Mouse (Mus musculus): ENCODE measurements around the gene Atxn7.
"Not testable (repeated sequence)": the region's sequence is repeated elsewhere in the genome, so short reads cannot be mapped to it uniquely, and the experiment has no call there.

Gene Atxn7

DNA sequence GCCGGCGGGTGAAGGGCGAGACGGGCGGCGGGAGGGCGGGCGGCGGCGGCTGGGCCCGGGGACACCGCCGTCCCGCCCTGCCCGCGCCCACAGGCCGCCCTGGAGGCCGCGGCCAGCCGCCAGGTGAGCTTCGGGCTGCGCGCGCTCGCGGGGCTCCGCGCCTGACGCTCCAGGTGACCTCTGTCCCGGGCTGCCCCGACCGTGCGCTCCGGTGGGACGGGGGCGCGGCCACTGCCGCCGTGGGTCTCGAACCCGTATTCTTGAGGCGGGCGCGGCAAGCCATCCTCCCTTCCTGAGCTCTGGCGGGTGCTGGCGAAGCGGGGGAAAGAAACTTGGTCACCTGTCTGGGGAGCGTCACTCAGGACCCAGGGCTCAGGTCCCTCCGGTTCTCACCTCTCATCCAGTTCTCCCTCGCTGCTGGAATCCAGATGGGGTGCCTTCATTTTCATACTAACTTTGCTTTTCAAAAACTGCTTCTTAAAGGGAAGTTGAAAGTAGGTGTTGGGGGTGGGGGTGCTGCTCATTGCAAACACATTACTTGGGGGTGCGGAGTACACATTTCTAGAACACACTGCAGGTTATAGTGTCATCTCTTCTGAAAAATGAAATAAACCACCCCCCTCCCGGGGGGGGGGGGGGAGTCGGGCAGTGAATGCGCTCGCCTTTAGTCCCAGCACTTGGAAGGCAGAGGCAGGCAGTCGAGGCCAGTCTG is at the start of gene Atxn7, which contains the start of gene Thoc7:
TSS of gene Atxn7 (plus strand) at position 40 of the 712 bp plus-strand sequence.
TSS of gene Thoc7 (minus strand) at position 452 of the 712 bp plus-strand sequence.
- DNase-seq: peak; percentile 23

DNA sequence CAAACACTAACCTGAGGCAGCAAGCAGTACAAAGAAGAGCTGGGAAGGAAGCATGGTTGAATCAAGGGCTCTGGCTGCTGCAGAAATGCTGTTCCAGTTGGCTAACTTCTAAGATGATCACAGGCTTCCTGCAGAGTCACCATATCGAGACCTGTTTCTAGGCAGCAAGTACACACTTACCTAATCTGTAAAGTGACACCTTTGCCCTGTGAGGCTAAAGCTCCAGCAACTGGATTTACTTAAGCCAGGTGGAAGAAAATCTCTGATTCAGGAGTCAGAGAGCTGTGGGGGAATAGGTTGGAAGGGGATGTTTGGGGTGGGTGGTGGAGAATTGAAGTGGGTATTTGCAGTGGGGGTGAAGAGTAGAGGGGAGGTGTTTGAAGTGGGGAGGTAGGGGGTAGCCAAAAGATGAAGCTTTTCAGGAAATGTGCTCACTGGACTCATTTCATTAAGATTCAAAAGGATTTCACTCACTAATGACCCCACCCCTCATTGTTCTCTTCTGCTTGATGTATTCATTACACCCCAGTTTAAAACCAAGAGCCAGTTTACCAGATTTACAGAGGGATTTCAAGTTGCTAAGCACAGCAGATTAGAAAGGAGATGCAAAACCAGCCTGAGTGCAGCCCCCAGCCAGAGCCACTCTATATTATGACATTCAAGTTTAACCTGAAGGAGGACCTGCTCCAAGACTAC is 46.7 kb upstream of the Atxn7 start, which contains the start of gene Gm281:
TSS of gene Gm281 (minus strand) at position 92 of the 696 bp plus-strand sequence.
- DNase-seq: no peak

DNA sequence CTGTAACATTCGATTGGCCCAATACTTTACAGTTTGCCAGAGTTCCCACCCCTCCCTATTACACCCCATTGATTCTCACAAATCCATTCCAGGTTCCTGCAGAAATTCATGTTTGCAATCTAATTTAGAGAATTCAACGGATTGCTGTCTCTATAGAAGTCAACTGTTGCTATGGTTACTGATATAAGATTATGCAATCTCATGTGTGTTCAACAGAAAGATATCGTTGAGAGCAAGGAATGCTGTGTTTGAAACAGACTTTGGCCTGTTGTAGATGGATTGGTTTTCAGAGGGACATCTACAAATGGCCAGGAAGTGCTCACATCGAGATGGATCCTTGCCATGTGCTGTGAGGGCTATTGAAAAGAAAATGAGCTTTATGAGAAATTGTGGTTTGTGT is 46.0 kb upstream of the Atxn7 start:
- no peak for DNase-seq

DNA sequence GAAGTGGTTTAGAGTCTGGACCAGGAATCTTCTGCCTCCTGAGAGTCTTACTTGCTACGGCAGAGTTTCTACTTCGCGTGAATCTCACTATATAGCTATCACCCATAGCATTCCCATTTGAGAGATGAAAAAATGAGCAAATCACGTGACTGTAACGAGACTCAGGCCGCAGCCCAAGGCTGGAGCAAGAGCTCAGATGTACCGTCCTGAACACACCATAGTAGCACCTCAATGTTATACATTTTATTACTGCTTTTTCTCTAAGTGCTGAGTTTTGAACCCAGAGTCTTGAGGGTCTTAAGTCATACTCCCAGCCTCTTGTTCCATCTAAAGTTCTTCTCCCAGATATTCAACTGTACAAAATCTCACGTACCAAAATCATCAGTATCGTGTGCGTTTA is 44.0 kb upstream of the Atxn7 start:
- DNase-seq: no peak

DNA sequence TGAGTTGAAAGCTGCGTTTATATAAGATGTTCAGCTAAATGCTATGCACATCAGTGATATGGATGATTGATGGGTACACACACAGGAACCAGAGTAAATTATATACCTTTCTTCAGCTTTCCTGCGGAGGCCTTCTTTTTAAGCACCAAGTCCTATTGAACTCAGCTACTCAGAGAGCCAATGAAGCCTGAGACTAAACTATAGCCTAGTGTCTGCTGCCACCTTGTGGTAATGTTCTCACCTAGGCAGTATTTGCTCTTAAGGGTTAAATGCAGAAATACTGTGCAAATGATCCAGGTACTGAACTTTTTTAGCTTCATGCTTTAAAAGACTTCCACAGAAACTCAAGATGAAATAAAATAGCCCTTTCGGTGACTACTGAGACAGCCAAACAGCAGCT is 43.6 kb upstream of the Atxn7 start:
- DNase-seq: peak; percentile 35

DNA sequence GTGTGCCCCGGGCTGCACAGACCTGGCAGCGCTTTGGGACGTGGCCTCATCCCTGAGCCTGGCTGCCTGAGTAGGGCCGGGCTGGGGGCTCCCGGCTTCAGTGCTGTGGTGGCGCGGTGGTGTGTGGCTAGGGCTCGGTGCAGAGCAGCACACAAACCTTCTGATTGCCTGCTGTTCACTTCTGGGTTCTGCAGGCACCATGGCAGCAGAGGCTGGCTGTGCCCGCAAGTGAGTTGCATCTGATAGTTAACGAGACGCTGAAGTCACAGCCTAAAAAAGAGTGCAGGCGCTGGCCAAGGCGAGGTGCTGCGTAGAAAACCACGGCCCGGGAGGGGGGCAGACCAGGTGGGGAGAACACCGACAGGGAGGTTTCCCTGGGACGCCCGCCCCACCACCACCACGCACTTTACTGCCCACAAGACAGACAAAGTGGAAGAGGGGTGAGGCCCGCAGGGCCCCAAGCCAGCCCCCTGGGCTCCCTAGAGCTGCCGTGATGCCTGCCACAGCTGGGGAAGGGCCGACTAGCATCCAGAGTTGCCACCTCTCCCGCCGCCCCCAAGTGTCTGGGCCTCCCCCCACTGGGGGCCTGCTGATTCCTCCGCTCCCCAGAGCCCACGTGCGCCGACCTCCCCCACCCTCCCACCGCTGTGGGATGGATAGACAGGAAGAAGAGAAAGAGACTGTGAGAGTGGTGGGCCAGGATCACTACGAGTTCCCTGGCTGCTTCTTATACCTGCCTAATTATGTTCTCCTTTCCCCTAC is 27.8 kb upstream of the Atxn7 start:
- DNase-seq: no peak

DNA sequence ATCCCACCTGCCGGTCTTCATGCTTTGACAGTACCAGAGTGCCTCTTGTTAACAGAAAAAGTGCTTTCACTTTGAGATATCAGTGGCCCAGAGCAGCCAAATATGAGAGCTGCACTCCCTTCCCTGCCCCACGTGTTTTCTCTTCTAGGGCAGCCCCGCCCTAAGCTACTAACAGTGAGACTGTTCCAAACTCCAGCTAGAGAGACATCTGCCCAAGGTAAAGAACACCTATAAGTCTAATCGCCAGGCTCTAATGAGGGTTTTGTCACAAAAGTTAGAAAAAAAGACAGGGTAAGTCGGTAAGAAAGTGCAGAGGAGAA is 27.2 kb upstream of the Atxn7 start:
- DNase-seq: no peak

DNA sequence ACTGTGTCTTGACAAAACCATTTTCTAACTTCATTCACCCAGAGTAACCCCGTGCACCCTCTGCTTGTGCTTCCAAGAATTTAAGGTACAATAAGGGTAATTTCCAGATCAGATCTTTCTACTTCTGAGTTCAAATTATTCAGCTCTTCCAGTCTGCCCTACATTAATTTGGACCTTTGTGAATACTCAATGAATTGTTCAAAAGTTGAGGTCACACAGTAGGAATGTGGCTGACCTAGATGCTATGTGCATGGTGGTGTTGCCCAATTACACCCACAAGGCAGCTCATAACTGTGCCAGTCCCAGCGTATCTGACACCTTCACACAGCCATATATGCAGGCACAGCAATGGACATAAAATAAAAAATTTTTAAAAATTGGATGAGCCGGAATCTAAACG is 16.6 kb upstream of the Atxn7 start:
- no peak for DNase-seq

DNA sequence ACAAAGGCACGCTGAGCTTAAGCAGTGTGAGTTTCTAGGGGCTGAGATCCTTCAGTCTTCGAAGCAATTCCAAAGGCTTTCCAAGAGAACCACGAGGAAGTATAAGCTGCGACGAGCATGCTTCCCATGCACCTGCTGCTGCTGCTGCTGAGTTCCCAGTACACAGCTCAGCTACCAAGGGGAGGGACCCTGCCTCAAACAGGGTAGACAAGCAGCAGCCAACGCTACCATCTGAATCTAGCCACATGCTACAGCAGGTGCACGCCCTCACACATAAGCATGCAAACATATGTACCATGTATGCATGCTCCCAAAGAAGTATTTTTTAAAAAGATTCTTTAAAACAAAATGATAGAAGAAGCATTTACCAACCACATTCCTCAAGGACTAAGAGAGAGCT is 12.9 kb upstream of the Atxn7 start:
- no peak for DNase-seq

DNA sequence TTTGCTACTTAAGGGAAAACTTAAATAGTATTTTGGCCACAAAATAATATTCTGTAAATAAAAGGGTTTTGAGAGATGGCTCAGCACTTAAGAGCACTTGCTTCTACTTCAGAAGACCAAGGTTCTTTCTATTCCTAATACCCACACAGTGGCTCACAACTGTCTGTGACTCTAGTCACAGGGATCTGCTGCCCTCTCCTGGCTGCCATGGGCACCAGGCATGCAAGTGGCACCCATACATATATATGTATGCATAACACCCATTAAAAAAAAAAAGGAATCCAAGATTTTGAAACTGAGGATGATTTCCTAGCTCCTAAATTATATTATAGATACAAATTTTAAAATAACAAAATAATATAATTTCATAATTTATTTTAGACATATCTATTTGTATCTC is 10.8 kb upstream of the Atxn7 start:
- DNase-seq: no peak

DNA sequence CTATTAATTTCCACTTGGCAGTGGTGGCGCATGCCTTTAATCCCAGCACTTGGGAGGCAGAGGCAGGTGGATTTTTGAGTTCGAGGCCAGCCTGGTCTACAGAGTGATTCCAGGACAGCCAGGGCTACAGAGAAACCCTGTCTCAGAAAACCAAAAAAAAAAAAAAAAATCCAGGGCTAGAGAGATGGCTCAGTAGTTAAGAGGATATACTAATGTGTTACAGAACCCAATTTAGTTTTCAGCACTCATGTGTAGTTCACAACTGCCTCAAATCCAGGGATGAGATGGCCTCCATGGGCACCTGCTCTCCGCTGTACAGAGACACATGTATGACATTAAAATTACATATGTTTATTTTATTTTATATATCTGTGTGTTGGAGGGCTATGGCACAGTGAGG is 9.1 kb upstream of the Atxn7 start:
- DNase-seq: not testable (repeated sequence)

DNA sequence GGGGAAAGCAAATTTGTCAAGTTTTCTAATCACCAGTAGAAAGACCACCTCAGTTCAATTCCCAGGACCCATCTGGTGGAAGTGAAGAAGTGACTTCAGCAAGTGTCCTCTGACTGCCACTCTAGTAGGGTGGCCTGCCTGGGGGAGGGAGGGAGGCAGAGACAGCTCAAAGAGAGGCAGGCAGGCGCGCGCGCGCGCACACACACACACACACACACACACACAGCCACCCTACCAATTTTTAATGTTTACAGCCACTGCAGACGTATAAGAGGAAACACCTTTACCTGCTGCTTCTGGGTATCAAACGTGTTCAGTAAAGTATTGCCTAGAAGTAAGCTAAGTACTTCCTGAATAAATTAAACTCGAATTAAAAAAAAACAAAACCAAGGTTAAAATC is 1.2 kb upstream of the Atxn7 start:
- DNase-seq: peak; percentile 14

DNA sequence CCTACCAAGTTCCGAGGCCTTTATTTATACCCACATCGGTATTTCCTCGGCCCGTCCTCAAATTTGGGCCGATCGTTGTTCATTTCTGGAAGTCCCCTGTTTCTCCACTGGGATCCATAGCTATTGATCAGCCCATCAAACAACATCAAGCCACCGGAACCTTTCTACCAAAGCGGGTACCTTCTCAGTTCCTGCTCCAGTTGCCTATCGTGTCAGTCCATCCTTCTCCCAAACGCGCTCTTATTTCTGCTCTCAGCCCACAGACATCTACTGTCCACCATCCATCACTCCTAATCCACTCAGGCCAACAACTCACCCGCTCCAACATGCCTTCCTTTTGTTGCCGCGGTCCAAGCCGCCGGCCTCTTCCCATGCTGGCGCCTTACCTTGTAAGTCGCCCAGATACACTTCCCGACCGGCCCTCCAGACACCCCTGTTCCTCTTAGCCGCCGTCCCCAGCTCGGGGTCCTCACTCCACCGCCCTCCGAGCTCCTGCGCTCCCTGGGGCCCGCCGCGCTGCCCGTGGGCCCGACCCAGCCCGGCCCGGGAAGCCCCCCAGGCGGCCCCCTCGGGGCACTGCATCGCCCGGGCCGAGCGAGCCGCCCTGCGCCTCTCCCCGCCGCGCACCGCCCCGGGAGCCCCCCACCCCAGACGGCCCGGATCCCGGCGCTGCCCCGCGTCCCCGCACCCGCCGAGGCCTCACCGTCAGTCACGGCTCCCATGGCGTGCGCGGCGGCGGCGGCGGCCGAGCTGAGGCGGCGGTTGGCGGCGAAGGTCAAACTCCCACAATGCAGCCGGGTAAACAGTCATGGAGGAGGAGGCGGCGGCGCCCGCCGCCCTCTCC is 536 bp upstream of the Atxn7 start:
- peak; percentile 69 for DNase-seq

DNA sequence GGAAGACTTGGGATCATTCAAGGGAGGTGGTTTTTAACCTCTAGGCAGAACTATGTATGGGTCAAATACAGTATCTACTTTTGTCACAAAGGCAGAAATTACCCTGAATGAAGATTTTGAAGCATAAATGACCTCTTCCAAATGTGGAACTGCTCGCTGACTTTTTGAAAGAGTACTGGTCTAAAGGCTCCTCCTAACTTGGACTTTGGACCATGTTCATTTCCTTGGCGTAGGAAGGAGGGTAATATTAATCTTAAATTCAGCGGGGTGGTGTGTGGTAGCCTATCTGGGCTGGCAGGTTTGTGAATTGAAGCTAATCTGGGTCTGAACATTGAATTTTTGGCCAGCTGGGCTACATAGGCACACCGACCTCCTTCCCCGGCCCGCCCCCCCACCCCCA is 1.2 kb downstream of the Atxn7 start:
- no peak for DNase-seq

DNA sequence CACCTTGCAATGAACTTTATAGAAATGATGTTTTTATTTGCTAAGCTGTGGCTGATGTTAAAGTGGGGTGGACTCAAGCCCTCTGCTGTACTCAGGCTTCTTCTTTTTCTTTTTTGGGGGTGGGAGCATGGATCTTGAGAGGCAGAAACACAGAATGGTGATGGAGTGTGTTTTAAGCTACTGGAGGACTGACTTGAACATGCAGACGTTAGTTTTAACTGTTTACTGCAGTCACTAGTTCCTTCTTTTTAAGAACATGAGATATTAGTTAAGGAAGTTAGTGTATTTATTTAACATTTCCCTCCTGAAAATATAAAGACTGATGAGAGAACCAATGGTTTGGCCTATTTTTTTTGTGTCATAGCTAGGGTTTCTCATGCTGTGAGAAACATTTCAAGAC is 2.3 kb downstream of the Atxn7 start:
- no peak for DNase-seq

DNA sequence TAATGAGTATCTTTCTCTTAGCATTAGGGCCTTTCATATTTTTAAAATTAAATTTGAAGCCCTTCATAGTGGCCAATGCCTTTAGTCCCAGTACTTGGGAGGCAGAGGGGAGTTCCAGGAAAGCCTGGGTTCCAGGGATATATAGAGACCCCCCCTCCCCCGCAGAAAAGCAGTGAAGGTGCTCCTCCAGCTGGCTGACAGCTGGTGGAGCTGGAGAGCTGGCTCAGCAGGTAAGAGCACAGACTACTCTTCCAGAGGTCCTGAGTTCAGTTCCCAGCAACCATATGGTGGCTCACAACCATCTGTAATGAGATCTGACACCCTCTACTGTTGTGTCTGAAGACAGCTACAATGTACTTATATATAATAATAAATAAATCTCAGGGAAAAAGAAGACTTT is 6.4 kb downstream of the Atxn7 start:
- no peak for DNase-seq

DNA sequence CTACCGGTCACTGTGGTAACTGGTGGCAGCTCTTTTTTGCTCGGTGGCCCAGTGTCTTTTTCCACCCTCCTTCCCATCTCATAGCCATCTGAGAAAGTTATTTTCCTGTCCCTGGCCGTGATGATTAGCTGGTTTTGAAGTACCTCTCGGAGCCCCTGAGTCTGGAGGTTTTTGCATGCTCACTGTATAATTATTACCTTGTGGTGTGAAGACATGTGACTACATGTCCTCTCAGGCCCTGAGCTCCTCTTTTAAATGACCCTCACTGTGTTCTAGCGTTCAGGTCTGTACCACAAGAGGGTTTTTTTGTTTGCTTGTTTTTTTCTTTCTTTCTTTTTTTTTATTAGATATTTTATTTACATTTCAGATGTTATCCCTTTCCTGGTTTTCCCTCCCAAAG is 7.2 kb downstream of the Atxn7 start:
- no peak for DNase-seq

DNA sequence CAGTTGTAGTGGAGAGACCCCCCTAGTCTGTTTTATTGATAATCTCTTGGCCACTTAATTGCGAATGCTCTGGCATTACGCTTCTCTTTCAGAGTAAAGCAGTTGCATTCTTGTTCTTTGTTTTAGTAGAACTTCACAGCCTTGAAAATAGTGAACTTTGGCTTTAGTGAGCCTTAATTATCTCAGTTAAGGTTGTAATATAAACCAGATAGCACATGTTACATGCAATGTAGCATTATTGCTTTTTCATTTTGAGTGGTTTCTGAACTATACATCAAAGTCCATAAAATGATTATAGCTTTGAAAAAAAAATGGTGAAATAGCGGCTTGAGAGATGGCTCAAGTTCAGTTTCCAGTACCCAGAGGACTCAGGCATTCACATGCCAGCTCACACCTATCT is 9.3 kb downstream of the Atxn7 start:
- no peak for DNase-seq

DNA sequence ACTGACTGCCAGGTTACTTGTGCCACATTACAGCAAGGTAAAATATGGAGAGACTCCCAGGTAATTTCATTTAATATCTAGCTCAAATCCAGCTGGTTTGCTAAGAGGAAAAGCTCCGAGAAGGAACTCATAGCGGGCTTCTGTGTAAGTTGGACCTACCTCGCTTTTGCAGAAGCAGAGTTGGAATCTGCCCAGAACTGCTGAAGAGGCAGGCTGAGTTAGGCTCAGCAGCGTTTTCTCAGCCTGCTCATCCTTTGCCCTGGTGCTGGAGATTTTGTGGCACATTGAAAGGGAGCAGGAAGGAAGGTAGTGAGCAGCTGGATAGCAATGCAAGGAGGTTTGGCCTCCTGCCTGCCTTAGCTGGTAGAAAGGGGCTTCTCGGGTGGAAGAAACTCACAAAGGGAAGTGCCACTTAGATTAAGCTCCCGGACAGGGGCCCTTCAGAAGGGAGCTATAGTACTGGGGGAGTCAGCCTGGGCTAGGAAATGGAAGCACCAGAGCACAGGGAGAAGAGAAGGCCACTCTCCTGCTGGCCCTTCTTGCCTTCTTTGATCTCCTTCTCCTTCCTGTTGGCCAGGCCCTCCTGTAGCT is 10.5 kb downstream of the Atxn7 start:
- DNase-seq: no peak

DNA sequence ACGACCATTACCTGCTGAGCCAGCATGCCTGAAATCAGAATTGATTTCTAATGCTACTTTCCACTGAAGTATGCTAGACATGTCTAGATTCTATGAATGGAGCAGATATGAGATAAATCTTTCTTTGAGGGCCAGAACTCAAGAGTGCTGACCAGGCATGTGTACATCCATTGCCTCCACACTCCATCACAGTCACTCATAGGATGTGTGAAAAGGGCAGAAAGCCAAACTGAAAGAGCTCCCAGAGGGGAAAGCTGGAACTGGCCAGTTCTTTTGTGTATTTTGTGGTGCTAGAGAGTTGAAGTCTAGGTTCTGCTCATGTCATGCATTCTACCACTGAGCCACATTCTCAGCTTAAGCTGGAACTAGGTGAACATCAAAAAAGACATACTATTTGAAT is 16.3 kb downstream of the Atxn7 start:
- no peak for DNase-seq

DNA sequence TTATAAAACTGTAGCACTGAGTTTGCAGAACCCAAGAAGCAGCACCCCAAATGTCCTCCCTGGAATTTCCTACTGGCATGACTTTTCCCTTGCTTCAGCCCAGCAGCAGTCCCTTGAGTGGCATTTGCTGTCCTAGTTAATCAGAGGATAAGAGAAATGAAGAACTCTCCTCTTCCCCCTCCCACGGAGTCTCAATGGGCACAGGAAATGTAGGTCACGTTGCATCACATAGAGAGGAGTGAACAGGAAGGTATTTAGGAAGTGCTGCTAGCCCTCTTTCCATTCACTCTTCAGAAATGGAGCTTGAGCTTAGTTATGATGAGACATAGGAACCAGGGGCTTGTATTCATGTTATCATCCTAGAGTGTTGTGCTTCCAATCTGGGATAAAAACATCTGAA is 20.0 kb downstream of the Atxn7 start:
- no peak for DNase-seq

DNA sequence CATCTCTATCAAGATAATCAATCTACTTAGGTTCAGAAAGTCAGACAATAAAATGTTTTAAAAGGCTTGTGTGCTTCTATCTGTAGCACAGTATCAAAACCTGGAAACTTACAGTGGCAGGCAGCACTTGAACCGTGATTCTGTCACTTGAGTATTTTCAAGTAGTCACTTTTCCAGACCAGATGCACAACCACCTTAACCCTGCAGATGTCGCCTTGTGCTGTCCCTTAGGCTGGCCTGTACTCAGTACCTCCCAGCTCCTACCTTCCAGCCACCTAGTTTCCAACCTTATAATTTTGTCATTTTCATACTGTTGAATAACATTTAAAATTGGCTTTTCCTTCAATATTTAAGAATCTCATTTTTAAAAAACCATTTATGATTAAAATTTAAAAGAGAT is 20.9 kb downstream of the Atxn7 start:
- no peak for DNase-seq

DNA sequence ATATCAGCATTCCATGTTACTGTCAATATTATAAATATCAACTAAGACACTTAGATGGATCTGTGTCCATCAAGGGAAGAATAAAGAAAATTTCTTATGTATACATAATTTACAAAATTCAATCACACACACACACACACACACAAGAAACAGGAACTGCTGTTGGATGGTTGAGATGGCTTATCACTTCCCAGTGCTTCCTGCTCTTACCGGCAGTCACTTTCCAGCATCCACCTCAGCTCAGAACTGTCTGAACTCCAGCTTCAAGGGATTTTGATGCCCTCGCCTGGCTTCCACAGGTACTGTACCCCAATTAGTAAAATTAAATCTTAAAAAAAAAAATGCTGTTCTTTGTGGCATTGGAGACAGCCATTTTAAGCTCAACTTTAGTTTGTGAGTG is 27.2 kb downstream of the Atxn7 start:
- DNase-seq: no peak

Data from right cerebral cortex, postnatal 25 days (tissue).